Mouse (Mus musculus) MEL (cell line): Measurements from ENCODE around the gene B830017H08Rik.

Source experiments
- CTCF ChIP-seq, 3 experiments: IDR thresholded peaks in 2 of 3; conservative IDR thresholded peaks in 1 of 3; 2 replicates each; pipeline ENCODE4 v1.5.1; 2011 to 2012; ENCODE audit warnings: low read length in 3 of 3, low read depth in 2 of 3, mild to moderate bottlenecking in 2 of 3, improper control_type of control experiment in 1 of 3, inconsistent platforms in 1 of 3, mixed read lengths in 1 of 3, moderate library complexity in 1 of 3; ENCODE audit not compliant: control insufficient read depth in 1 of 3, insufficient read depth in 1 of 3, poor library complexity in 1 of 3, severe bottlenecking in 1 of 3
- E2F4 ChIP-seq: IDR thresholded peaks from 2 replicates; pipeline ENCODE4 v1.6.1; 2011; ENCODE audit warnings: low read depth, low read length, improper control_type of control experiment, borderline replicate concordance
- EP300 ChIP-seq, 2 experiments: IDR thresholded peaks; 2 replicates each; pipeline ENCODE4 v1.6.1; 2011; ENCODE audit warnings: improper control_type of control experiment in 2 of 2, low read length in 2 of 2, low read depth in 1 of 2, mild to moderate bottlenecking in 1 of 2
- ETS1 ChIP-seq: IDR thresholded peaks from 2 replicates; pipeline ENCODE4 v1.6.1; 2012; ENCODE audit warnings: low read depth, mild to moderate bottlenecking, inconsistent platforms, low read length, improper control_type of control experiment, moderate library complexity
- HCFC1 ChIP-seq: IDR thresholded peaks from 2 replicates; pipeline ENCODE4 v1.6.1; 2012; ENCODE audit warnings: low read depth, mild to moderate bottlenecking, inconsistent platforms, low read length, improper control_type of control experiment, moderate library complexity
- MAFK ChIP-seq: IDR thresholded peaks from 2 replicates; pipeline ENCODE4 v1.6.1; 2011; ENCODE audit warnings: low read depth, mild to moderate bottlenecking, low read length, improper control_type of control experiment, borderline replicate concordance
- MEF2A ChIP-seq: IDR thresholded peaks from 2 replicates; pipeline ENCODE4 v1.6.1; 2014; ENCODE audit warnings: low read depth, mild to moderate bottlenecking, inconsistent platforms, low read length, improper control_type of control experiment; ENCODE audit not compliant: poor library complexity, insufficient replicate concordance, severe bottlenecking; ENCODE audit errors: extremely low read depth
- NRF1 ChIP-seq: IDR thresholded peaks from 2 replicates; pipeline ENCODE4 v1.6.1; 2014; ENCODE audit warnings: low read depth, mild to moderate bottlenecking, inconsistent platforms, low read length, improper control_type of control experiment, moderate library complexity; ENCODE audit not compliant: poor library complexity, insufficient read depth, severe bottlenecking
- POLR2A ChIP-seq, 2 experiments: IDR thresholded peaks; 2 replicates each; pipeline ENCODE4 v1.6.1; 2011 to 2012; ENCODE audit warnings: low read length in 2 of 2, mild to moderate bottlenecking in 2 of 2, control low read depth in 1 of 2, improper control_type of control experiment in 1 of 2, low read depth in 1 of 2, moderate library complexity in 1 of 2; ENCODE audit not compliant: control insufficient read depth in 1 of 2, insufficient read depth in 1 of 2, poor library complexity in 1 of 2
- RCOR1 ChIP-seq: IDR thresholded peaks from 2 replicates; pipeline ENCODE4 v1.6.1; 2012; ENCODE audit warnings: low read depth, mild to moderate bottlenecking, inconsistent platforms, low read length, improper control_type of control experiment
- SMC3 ChIP-seq: IDR thresholded peaks from 2 replicates; pipeline ENCODE4 v1.6.1; 2011; ENCODE audit warnings: low read depth, low read length, improper control_type of control experiment
- UBTF ChIP-seq: IDR thresholded peaks from 2 replicates; pipeline ENCODE4 v1.6.1; 2012; ENCODE audit warnings: low read depth, mild to moderate bottlenecking, inconsistent platforms, low read length, improper control_type of control experiment, moderate library complexity, borderline replicate concordance; ENCODE audit not compliant: insufficient read depth
- ZC3H11A ChIP-seq: IDR thresholded peaks from 2 replicates; pipeline ENCODE4 v1.6.1; 2012; ENCODE audit warnings: low read depth, mild to moderate bottlenecking, inconsistent platforms, low read length, improper control_type of control experiment

DNA sequence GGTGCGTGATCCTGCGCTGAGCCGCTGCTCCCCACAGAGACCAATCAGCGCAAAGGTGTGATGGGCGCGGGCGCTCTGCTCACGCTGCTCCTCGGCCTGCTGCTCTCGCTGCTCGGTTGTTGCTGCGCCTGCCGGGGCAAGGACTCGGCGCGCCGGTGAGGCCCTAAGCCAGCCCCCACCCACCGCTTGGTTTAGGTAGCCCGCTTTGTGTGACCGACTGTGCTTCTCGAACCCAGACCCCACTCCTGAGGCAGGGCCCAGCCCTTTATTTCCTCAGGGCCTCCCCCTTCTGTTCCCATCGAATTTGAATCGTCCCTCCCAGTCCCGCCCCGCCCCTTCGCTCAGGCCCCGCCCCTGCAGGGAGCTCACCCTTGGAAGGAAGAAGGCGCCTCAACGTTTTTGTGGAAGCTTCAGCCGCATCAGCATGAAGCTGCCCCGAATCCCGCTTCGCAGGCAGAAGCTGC lies 28.4 kb upstream of the B830017H08Rik start:
- TF ChIP-seq E2F4 (no peak), POLR2A (IDR thresholded peaks at IDR 0.05; ENCODE audit: control insufficient read depth in 1 of 2, insufficient read depth in 1 of 2, low read depth in 1 of 2, low read length in 2 of 2, poor library complexity in 1 of 2) (peak; percentile 26 to 57; a peak in 2 of 4 replicates), ETS1 (no peak), CTCF (IDR thresholded peaks at IDR 0.05 in 2 of 3, conservative IDR thresholded peaks at IDR 0.05 in 1 of 3; ENCODE audit: control insufficient read depth in 1 of 3, insufficient read depth in 1 of 3, low read depth in 2 of 3, low read length in 3 of 3, poor library complexity in 1 of 3, severe bottlenecking in 1 of 3) (no peak), MEF2A (no peak), EP300 (IDR thresholded peaks at IDR 0.05; ENCODE audit: low read depth in 1 of 2, low read length in 2 of 2) (no peak), MAFK (no peak), UBTF (no peak), RCOR1 (no peak), SMC3 (no peak), ZC3H11A (no peak), NRF1 (no peak), HCFC1 (no peak; the same call in 1 of the 2 replicates)
